Mouse (Mus musculus) olfactory bulb, adult 2 months (tissue): Measurements from ENCODE around the gene Uvrag.

ENCODE experiments used
- CTCF ChIP-seq: fragments of 200-500 bp; IDR thresholded peaks from 2 replicates; pipeline ENCODE4 v1.5.1; 2012; ENCODE audit warnings: low read depth, mild to moderate bottlenecking, low read length, moderate library complexity; ENCODE audit not compliant: insufficient read depth
- POLR2A ChIP-seq: fragments of 200-500 bp; IDR thresholded peaks from 2 replicates; pipeline ENCODE4 v1.6.1; 2012; ENCODE audit warnings: mild to moderate bottlenecking, low read depth, low read length, moderate library complexity; ENCODE audit not compliant: insufficient read depth

DNA sequence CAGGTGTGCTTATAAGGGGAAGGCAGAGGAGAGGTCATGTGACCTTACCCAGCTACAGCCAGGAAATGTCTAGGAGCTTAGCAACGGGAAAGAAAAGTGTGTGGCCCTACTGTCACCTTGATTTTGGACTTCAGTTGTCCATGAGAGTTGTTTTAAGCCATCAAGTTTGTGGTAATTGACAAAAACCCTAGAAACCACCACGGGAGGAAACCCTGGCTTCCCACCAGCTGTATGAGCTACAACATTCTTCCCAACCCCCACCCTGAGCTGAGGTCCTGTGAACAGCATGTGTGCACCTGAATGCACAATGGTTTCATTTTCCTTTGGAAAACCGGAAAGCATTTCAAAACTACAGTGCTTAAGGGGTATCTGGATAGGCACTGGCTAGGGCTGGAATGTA is 196.0 kb downstream of the Uvrag start:
- TF ChIP-seq CTCF (no peak), POLR2A (no peak)
